Mouse (Mus musculus): ENCODE results near the gene Slc22a4. TPM values are rescaled to one million over a fixed set of nuclear protein-coding genes. Genes with fewer than 3 reads are reported as not detected.

Slc22a4 gene
- total and polyA plus RNA-seq, 2 experiments from 2014 or later = 7.2 TPM

- ATAC-seq = no peak
- peak overlapping the region; percentile 54 for H3K27ac ChIP-seq
- no peak for TF ChIP-seq CTCF (IDR thresholded peaks at IDR 0.05; ENCODE audit: low read depth)
These were observed 40.2 kb upstream of the Slc22a4 start for GRCm38 (mm10) chr11:54067996-54068519.

GRCm38 (mm10) chr11:54067318-54067995 is 39.6 kb upstream of the Slc22a4 start:
- H3K27ac ChIP-seq = peak overlapping the region; percentile 54; the same call in 1 of the 2 replicates
- H3K4me1 ChIP-seq (ENCODE audit: insufficient read depth, low read length) = peaks cover 8% of the 10 kb centered on the region; the same call in 1 of the 2 replicates
- H3K9ac ChIP-seq (replicated peaks; ENCODE audit: low read length) = 0 out of 2 replicates have a peak overlapping the region, but pooled peaks have one; percentile 51
- no peak for TF ChIP-seq CTCF (IDR thresholded peaks at IDR 0.05; ENCODE audit: low read depth)
- DNase-seq (ENCODE audit: low spot score) = peak; percentile 56
- peak overlapping the region; percentile 83 for H3K4me2 ChIP-seq (ENCODE audit: low read depth, low read length)
- WGBS = 30% methylated on average over 12 of the region's 12 CpGs
- ATAC-seq = peak; percentile 16; the same call in 1 of the 2 replicates
- H3K4me3 ChIP-seq (ENCODE audit: low read length) = peak overlapping the region; percentile 52; the same call in 1 of the 2 replicates
- H3K9me3 ChIP-seq (ENCODE audit: low read length) = no peaks in the 10 kb centered on the region
- no peaks in the 10 kb centered on the region for H3K27me3 ChIP-seq (ENCODE audit: insufficient read depth, low read length)
- H3K36me3 ChIP-seq (ENCODE audit: insufficient read depth, low read length) = no peaks in the 10 kb centered on the region

More at GRCm38 (mm10) chr11:54067996-54068519, 40.2 kb upstream of the Slc22a4 start:
- Histone ChIP-seq H3K9ac (replicated peaks; ENCODE audit: low read length) (peak overlapping the region; percentile 51; the same call in 1 of the 2 replicates), H3K4me1 (ENCODE audit: insufficient read depth, low read length) (peaks cover 6% of the 10 kb centered on the region; the same call in 1 of the 2 replicates), H3K4me3 (ENCODE audit: low read length) (peak overlapping the region; percentile 52), H3K36me3 (ENCODE audit: insufficient read depth, low read length) (no peaks in the 10 kb centered on the region), H3K4me2 (ENCODE audit: low read depth, low read length) (peak overlapping the region; percentile 83), H3K9me3 (ENCODE audit: low read length) (no peaks in the 10 kb centered on the region), H3K27me3 (ENCODE audit: insufficient read depth, low read length) (no peaks in the 10 kb centered on the region)
- 37% methylated on average over 4 of the region's 4 CpGs for WGBS
- DNase-seq (ENCODE audit: low spot score) = no peak

- no peak for TF ChIP-seq CTCF (IDR thresholded peaks at IDR 0.05; ENCODE audit: low read depth)
- Histone ChIP-seq H3K27me3 (ENCODE audit: insufficient read depth, low read length) (no peaks in the 10 kb centered on the region), H3K4me1 (ENCODE audit: insufficient read depth, low read length) (peaks cover 11% of the 10 kb centered on the region), H3K9ac (replicated peaks; ENCODE audit: low read length) (no peak overlapping the region), H3K9me3 (ENCODE audit: low read length) (no peaks in the 10 kb centered on the region), H3K36me3 (ENCODE audit: insufficient read depth, low read length) (no peaks in the 10 kb centered on the region), H3K4me3 (ENCODE audit: low read length) (no peak overlapping the region), H3K27ac (no peak overlapping the region), H3K4me2 (ENCODE audit: low read depth, low read length) (peak overlapping the region; percentile 83)
- 79% methylated on average over 5 of the region's 5 CpGs for WGBS
- ATAC-seq (no peak), DNase-seq (ENCODE audit: low spot score) (no peak)
These were observed 38.5 kb upstream of the Slc22a4 start for GRCm38 (mm10) chr11:54066400-54066799.

- Histone ChIP-seq H3K36me3 (ENCODE audit: insufficient read depth, low read length) (no peaks in the 10 kb centered on the region), H3K27me3 (ENCODE audit: insufficient read depth, low read length) (no peaks in the 10 kb centered on the region), H3K4me1 (ENCODE audit: insufficient read depth, low read length) (peaks cover 11% of the 10 kb centered on the region), H3K9ac (replicated peaks; ENCODE audit: low read length) (no peak overlapping the region), H3K9me3 (ENCODE audit: low read length) (no peaks in the 10 kb centered on the region), H3K4me2 (ENCODE audit: low read depth, low read length) (no peak overlapping the region), H3K4me3 (ENCODE audit: low read length) (no peak overlapping the region), H3K27ac (no peak overlapping the region)
- DNase-seq (ENCODE audit: low spot score) (no peak), ATAC-seq (no peak)
- 79% methylated on average over 4 of the region's 4 CpGs for WGBS
- no peak for TF ChIP-seq CTCF (IDR thresholded peaks at IDR 0.05; ENCODE audit: low read depth)
These were observed 38.0 kb upstream of the Slc22a4 start for GRCm38 (mm10) chr11:54065915-54066178.

GRCm38 (mm10) chr11:54065106-54065914 is 37.4 kb upstream of the Slc22a4 start:
- WGBS = 87% methylated on average over 12 of the region's 12 CpGs
- Histone ChIP-seq H3K4me1 (ENCODE audit: insufficient read depth, low read length) (peaks cover 11% of the 10 kb centered on the region), H3K27me3 (ENCODE audit: insufficient read depth, low read length) (no peaks in the 10 kb centered on the region), H3K9ac (replicated peaks; ENCODE audit: low read length) (no peak overlapping the region), H3K4me2 (ENCODE audit: low read depth, low read length) (no peak overlapping the region), H3K9me3 (ENCODE audit: low read length) (no peaks in the 10 kb centered on the region), H3K36me3 (ENCODE audit: insufficient read depth, low read length) (no peaks in the 10 kb centered on the region), H3K27ac (no peak overlapping the region), H3K4me3 (ENCODE audit: low read length) (no peak overlapping the region)
- no peak for TF ChIP-seq CTCF (IDR thresholded peaks at IDR 0.05; ENCODE audit: low read depth)
- DNase-seq (ENCODE audit: low spot score) = no peak
- ATAC-seq = no peak

- no peak overlapping the region for H3K4me3 ChIP-seq (ENCODE audit: low read length)
- DNase-seq (ENCODE audit: low spot score) = no peak
- H3K27me3 ChIP-seq (ENCODE audit: insufficient read depth, low read length) = no peaks in the 10 kb centered on the region
- no peak overlapping the region for H3K9ac ChIP-seq (replicated peaks; ENCODE audit: low read length)
- WGBS = 71% methylated on average over 3 of the region's 3 CpGs
- no peaks in the 10 kb centered on the region for H3K36me3 ChIP-seq (ENCODE audit: insufficient read depth, low read length)
- H3K27ac ChIP-seq = no peak overlapping the region
- H3K9me3 ChIP-seq (ENCODE audit: low read length) = no peaks in the 10 kb centered on the region
- no peak for ATAC-seq
- no peak for TF ChIP-seq CTCF (IDR thresholded peaks at IDR 0.05; ENCODE audit: low read depth)
- H3K4me1 ChIP-seq (ENCODE audit: insufficient read depth, low read length) = peaks cover 11% of the 10 kb centered on the region
- H3K4me2 ChIP-seq (ENCODE audit: low read depth, low read length) = no peak overlapping the region
These were observed 36.6 kb upstream of the Slc22a4 start for GRCm38 (mm10) chr11:54064412-54064978.
